Comparison of ENCODE assay signal across 31 mouse cellular contexts in the genomic region with DNA sequence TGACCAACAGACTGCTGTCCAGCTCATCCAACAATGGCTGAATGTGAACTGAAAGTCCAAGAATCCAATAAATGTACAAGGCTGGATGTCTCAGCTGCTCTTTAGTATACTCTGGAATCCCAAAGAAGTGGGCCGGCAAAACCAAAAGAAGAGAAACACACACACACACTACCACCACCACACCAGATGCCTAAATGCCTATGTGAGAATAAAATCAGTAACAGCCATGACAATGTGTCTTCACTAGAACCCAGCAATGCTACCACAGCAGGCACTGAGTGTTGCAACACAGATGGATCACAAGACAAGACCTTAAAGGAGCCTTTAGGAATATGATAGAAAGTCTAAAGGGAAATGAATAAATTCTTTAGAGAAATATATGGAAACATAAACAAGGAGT.
"Had no signal": no experiment of that assay in that cellular context is flagged by ENCODE, and none has a peak within 500 bp of the region (broad histone marks: within the 10 kb centered on the region; RNA-seq: fewer than 3 reads in every experiment).

No protein-coding gene starts in this region.

- H3K4me2 ChIP-seq: limb, embryonic 12.5 days; limb, embryonic 13.5 days; limb, embryonic 15.5 days; liver, embryonic 11.5 days; liver, embryonic 12.5 days; liver, embryonic 13.5 days; liver, embryonic 15.5 days; lung, embryonic 14.5 days; lung, embryonic 15.5 days; midbrain, embryonic 11.5 days; midbrain, embryonic 12.5 days; midbrain, embryonic 13.5 days; midbrain, embryonic 15.5 days had no signal

- ATAC-seq: liver, embryonic 12.5 days; liver, postnatal 0 days; lung, postnatal 0 days; midbrain, embryonic 13.5 days; midbrain, embryonic 15.5 days; midbrain, embryonic 16.5 days had no signal

- H3K9ac ChIP-seq: limb, embryonic 12.5 days; limb, embryonic 13.5 days; limb, embryonic 15.5 days; liver, embryonic 12.5 days; liver, embryonic 13.5 days; liver, embryonic 14.5 days; liver, embryonic 15.5 days; liver, postnatal 0 days; lung, embryonic 14.5 days; lung, embryonic 15.5 days; midbrain, embryonic 12.5 days; midbrain, embryonic 13.5 days; midbrain, embryonic 15.5 days had no signal

- H3K4me1 ChIP-seq: limb, embryonic 10.5 days; limb, embryonic 12.5 days; limb, embryonic 13.5 days; limb, embryonic 15.5 days; liver, embryonic 12.5 days; liver, embryonic 13.5 days; liver, embryonic 15.5 days; lung, embryonic 15.5 days; megakaryocyte, embryonic 14.5 days; midbrain, embryonic 10.5 days; midbrain, embryonic 12.5 days; midbrain, embryonic 13.5 days; midbrain, embryonic 15.5 days had no signal

- DNase-seq: left cerebral cortex, postnatal 4 days; liver; liver, embryonic 13.5 days; liver, postnatal 0 days; lung, adult 18-20 months; lung, adult 2 months; lung, embryonic 14.5 days; lung, postnatal 10 days; lung, postnatal 14 days; lung, postnatal 36 days; lung, postnatal 4 days; midbrain, embryonic 14.5 days had no signal

- H3K9me3 ChIP-seq: limb, embryonic 10.5 days; limb, embryonic 12.5 days; limb, embryonic 13.5 days; limb, embryonic 15.5 days; liver, embryonic 12.5 days; liver, embryonic 13.5 days; liver, embryonic 15.5 days; lung, embryonic 15.5 days; midbrain, embryonic 10.5 days; midbrain, embryonic 12.5 days; midbrain, embryonic 13.5 days; midbrain, embryonic 15.5 days had no signal

- H3K27me3 ChIP-seq: limb, embryonic 12.5 days; limb, embryonic 13.5 days; limb, embryonic 15.5 days; liver, embryonic 12.5 days; liver, embryonic 13.5 days; liver, embryonic 15.5 days; lung, embryonic 15.5 days; megakaryocyte, embryonic 14.5 days; midbrain, embryonic 12.5 days; midbrain, embryonic 13.5 days; midbrain, embryonic 15.5 days had no signal

- H3K4me3 ChIP-seq: limb, embryonic 10.5 days; limb, embryonic 12.5 days; limb, embryonic 13.5 days; limb, embryonic 15.5 days; liver, embryonic 12.5 days; liver, embryonic 13.5 days; liver, embryonic 15.5 days; lung, embryonic 15.5 days; megakaryocyte, embryonic 14.5 days; midbrain, embryonic 10.5 days; midbrain, embryonic 12.5 days; midbrain, embryonic 13.5 days; midbrain, embryonic 15.5 days; myocyte had no signal

- H3K27ac ChIP-seq: limb, embryonic 10.5 days; limb, embryonic 12.5 days; limb, embryonic 13.5 days; limb, embryonic 15.5 days; liver, embryonic 12.5 days; liver, embryonic 13.5 days; liver, embryonic 14.5 days; liver, embryonic 15.5 days; lung, embryonic 15.5 days; macrophage; midbrain, embryonic 10.5 days; midbrain, embryonic 12.5 days; midbrain, embryonic 13.5 days; midbrain, embryonic 15.5 days had no signal

- H3K36me3 ChIP-seq: limb, embryonic 10.5 days; limb, embryonic 12.5 days; limb, embryonic 13.5 days; limb, embryonic 15.5 days; liver, embryonic 12.5 days; liver, embryonic 13.5 days; liver, embryonic 15.5 days; lung, embryonic 15.5 days; midbrain, embryonic 10.5 days; midbrain, embryonic 12.5 days; midbrain, embryonic 13.5 days; midbrain, embryonic 15.5 days had no signal
